ENCODE assay signal across 17 mouse cellular contexts in genomic region chr14:103754041-103754440, GRCm38 (mm10).
"Had no signal": no experiment of that assay in that cellular context is flagged by ENCODE, and none has a peak within 500 bp of the region (broad histone marks: within the 10 kb centered on the region; RNA-seq: fewer than 3 reads in every experiment).

No protein-coding gene starts in this region.

- DNase-seq: kidney, adult 2 months; kidney, postnatal 10 days; kidney, postnatal 36 days; layer of hippocampus, postnatal 36 days; liver, embryonic 13.5 days; lung, adult 2 months; right cerebral cortex, adult 18-20 months; right cerebral cortex, postnatal 14 days; right cerebral cortex, postnatal 4 days; thymus, postnatal 25 days had no signal

- H3K27ac ChIP-seq: left cerebral cortex, adult 2 months; liver, embryonic 13.5 days; macrophage; midbrain, embryonic 12.5 days; midbrain, embryonic 15.5 days; neural tube, embryonic 12.5 days; neural tube, embryonic 15.5 days had no signal

- H3K4me2 ChIP-seq: liver, embryonic 13.5 days; midbrain, embryonic 12.5 days; midbrain, embryonic 15.5 days; neural tube, embryonic 12.5 days; neural tube, embryonic 15.5 days had no signal

- H3K36me3 ChIP-seq: liver, embryonic 13.5 days; midbrain, embryonic 12.5 days; midbrain, embryonic 15.5 days; neural tube, embryonic 12.5 days; neural tube, embryonic 15.5 days had no signal

- H3K9ac ChIP-seq: liver, embryonic 13.5 days; midbrain, embryonic 12.5 days; midbrain, embryonic 15.5 days; neural tube, embryonic 12.5 days; neural tube, embryonic 15.5 days had no signal

- H3K9me3 ChIP-seq: liver, embryonic 13.5 days; midbrain, embryonic 12.5 days; midbrain, embryonic 15.5 days; neural tube, embryonic 12.5 days; neural tube, embryonic 15.5 days had no signal

- H3K27me3 ChIP-seq: liver, embryonic 13.5 days; midbrain, embryonic 12.5 days; midbrain, embryonic 15.5 days; neural tube, embryonic 12.5 days; neural tube, embryonic 15.5 days had no signal

- H3K4me3 ChIP-seq: left cerebral cortex, adult 2 months; liver, embryonic 13.5 days; midbrain, embryonic 12.5 days; midbrain, embryonic 15.5 days; neural tube, embryonic 12.5 days; neural tube, embryonic 15.5 days had no signal

- H3K4me1 ChIP-seq: midbrain, embryonic 15.5 days; neural tube, embryonic 12.5 days; neural tube, embryonic 15.5 days had no signal

- ATAC-seq: inflammation-experienced regulatory T-cells, adult 6 months; midbrain, embryonic 15.5 days had no signal
